Mouse (Mus musculus): ENCODE measurements around the gene Prx.

Prx gene

DNA sequence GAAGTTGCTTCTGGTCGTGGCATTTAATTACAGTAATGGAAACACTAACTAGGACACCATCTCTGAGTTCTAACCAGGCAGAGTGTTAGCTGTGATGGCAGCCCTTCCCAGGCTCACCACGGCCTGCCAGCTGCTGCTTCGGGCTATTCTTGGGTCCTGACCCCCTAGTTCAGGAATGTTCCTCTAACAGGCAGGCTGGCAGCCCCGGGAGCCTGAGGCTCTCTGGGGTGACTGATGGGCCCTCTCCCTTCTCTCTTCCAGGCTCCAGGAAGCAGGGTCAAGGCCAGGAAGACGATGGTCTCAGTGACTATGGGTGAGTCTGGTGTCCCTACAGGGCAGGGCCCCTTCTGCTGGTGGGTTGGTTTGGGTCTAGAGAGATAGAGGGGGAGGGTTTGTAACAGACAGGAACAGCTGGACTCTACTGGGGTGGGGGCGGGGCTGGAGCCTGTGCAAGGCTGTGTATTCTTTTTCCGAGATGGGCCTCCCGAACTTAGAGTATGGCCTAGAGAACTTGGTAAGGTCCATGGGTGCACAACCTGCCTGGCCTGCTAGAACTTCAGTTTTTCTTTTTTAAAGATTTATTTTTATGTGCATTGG lies 61.3 kb downstream of the Prx start:
- no peak for DNase-seq (ENCODE audit: low spot score)

- DNase-seq (ENCODE audit: low spot score): no peak
These were observed 61.9 kb downstream of the Prx start for GRCm38 (mm10) chr7:27560978-27561377.

All from ovary, adult 18-20 months (tissue).